Mouse (Mus musculus) forebrain, embryonic 13.5 days (tissue): Measurements from ENCODE around the gene Fam71f1. TPM values are rescaled to one million over a fixed set of nuclear protein-coding genes. Genes with fewer than 3 reads are reported as not detected.

Experiments used
- ATAC-seq: fragments of 200-750 bp; cut with Nextera tagmentation; 2 replicates; pipeline ENCODE4 v1.8.0; 2017
- H3K27ac ChIP-seq: fragments of 300-500 bp; sonication (generic); 2 replicates; pipeline ENCODE4 v1.5.1; 2015; ENCODE audit warnings: inconsistent platforms, mild to moderate bottlenecking, moderate library complexity
- H3K27me3 ChIP-seq: fragments of 300-500 bp; sonication (generic); 2 replicates; pipeline ENCODE4 v1.6.1; 2015; ENCODE audit warnings: mild to moderate bottlenecking, inconsistent platforms
- H3K36me3 ChIP-seq: fragments of 300-500 bp; sonication (generic); 2 replicates; pipeline ENCODE4 v1.6.1; 2015; ENCODE audit warnings: mild to moderate bottlenecking, inconsistent platforms; ENCODE audit not compliant: poor library complexity, severe bottlenecking
- H3K4me1 ChIP-seq: fragments of 300-500 bp; sonication (generic); 2 replicates; pipeline ENCODE4 v1.6.1; 2015; ENCODE audit warnings: inconsistent platforms
- H3K4me2 ChIP-seq: fragments of 300-500 bp; sonication (generic); 2 replicates; pipeline ENCODE4 v1.6.1; 2015; ENCODE audit warnings: inconsistent platforms, mild to moderate bottlenecking, moderate library complexity
- H3K4me3 ChIP-seq: fragments of 300-500 bp; sonication (generic); 2 replicates; pipeline ENCODE4 v1.5.1; 2015; ENCODE audit warnings: mild to moderate bottlenecking, inconsistent platforms
- H3K9ac ChIP-seq: fragments of 300-500 bp; sonication (generic); 2 replicates; pipeline ENCODE4 v1.6.1; 2015; ENCODE audit warnings: mild to moderate bottlenecking, inconsistent platforms
- H3K9me3 ChIP-seq: fragments of 300-500 bp; sonication (generic); replicated peaks from 2 replicates; pipeline ENCODE4 v1.6.1; 2016; ENCODE audit warnings: inconsistent platforms
- WGBS: fragments of 180-500 bp; shearing (Covaris S2); methylation state at CpG from one replicate; pipeline ENCODE4 v1.1.7; 2015; 5-methylcytosine and 5-hydroxymethylcytosine counted together
- polyA plus RNA-seq: library from polyadenylated mRNA; unstranded; fragments of >200 nt; fragmentation: Nextera tagmentation; extraction: Ambion mirVana; gene quantifications from 2 replicates; pipeline ENCODE4 v1.2.1, GENCODE M21; 2015

Gene Fam71f1
- polyA plus RNA-seq = not detected in 2 replicates

DNA sequence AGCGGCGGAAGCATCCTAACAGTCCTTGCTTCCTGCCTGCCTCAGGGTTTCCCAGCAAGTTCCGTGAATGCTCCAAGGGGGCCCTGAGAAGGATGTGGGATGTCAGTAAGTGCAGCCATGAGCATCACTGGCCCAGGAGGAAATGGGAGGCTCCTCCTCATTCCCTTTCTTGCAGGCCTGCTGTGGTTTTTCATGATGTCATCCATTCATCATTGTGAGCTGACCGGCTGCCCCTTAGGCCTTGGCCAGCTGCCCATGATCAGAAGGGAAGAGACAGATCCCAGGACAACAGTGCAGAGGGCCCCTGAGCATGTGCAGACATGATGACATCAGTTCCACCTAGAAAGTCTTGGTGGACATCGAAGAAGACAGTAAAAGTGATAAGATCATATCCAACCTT, at the start of gene Fam71f1:
TSS of gene Fam71f1 (plus strand) at position 262 of the 400 bp plus-strand sequence.
- Histone ChIP-seq H3K9me3 (no peaks in the 10 kb centered on the region), H3K27ac (no peak within 1 kb of the TSS), H3K9ac (no peak within 1 kb of the TSS), H3K4me1 (no peaks in the 10 kb centered on the region), H3K4me3 (no peak within 1 kb of the TSS), H3K27me3 (no peaks in the 10 kb centered on the region), H3K4me2 (no peak within 1 kb of the TSS), H3K36me3 (no peaks in the 10 kb centered on the region)
- 62% methylated on average over 3 of the region's 5 CpGs for WGBS
- ATAC-seq = no peak

DNA sequence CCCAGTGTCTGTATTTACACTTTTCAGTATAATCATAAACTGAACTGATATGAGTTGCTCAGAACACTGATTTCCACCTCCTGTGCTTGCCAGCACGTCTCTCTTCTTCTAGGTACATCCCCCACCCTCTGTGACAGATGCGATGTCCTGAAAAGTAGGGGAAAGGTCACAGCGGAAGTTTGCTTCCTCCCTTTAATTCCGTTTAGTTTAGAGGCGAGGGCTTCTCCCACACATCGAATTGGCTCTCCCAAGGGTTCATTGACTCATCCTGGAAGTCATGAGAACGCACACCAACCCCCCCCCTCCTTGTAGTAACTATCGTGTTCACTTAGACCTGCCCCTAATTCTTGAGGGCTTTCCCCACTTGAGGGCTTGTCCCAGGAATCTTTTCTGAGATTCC, 48.0 kb upstream of the Fam71f1 start:
- H3K27me3 ChIP-seq = peaks cover 4% of the 10 kb centered on the region; the same call in 1 of the 2 replicates
- H3K4me3 ChIP-seq = no peak overlapping the region
- 21% methylated on average over 8 of the region's 8 CpGs for WGBS
- peaks cover 13% of the 10 kb centered on the region for H3K36me3 ChIP-seq
- no peak for ATAC-seq
- no peak overlapping the region for H3K27ac ChIP-seq
- H3K4me1 ChIP-seq = peaks cover 14% of the 10 kb centered on the region
- H3K9me3 ChIP-seq = no peaks in the 10 kb centered on the region
- H3K4me2 ChIP-seq = no peak overlapping the region
- no peak overlapping the region for H3K9ac ChIP-seq

DNA sequence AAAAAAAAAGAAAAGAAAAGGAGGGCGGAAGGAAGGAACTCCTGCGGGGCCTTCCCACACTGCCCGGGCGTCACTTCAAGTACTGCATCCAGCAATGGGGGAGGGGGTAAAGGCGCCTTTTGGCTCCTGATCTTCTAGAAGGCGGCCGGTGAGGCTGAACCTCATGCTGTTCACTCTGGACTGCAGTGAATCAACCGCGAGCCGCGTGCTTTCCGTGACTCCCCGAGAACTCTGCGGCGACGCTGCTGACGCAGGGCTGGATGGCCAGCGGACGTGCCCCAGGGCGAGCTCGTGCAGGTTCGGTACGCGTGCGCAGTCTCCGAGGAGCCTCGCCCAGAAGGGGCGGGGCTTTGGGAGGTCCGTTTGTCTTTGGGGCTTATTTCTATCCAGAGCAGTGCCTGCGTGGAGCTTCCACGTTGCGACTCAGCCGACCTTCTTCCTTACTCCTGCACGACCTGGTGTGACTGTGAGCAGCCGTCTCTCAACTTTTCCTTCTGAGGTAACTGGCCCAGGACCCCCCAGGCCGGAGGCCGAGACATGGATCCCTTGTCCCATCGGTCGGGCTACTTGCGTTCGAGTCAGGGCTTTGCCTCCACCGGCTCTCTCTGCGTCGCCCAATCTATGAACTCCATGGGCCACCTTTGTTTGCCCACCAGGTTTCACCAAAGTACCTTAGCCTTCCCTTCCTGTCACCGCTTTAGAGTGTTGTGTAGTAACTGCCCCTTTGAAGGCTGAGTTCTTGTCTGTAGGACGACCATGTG, 46.4 kb upstream of the Fam71f1 start, which contains the start of gene Hilpda:
TSS of gene Hilpda (plus strand) at position 177 of the 761 bp plus-strand sequence.
- Histone ChIP-seq H3K27ac (no peak within 1 kb of the TSS), H3K4me3 (peak within 1 kb of the TSS; percentile 62), H3K4me2 (peak within 1 kb of the TSS; percentile 63), H3K36me3 (peaks cover 16% of the 10 kb centered on the region), H3K9me3 (no peaks in the 10 kb centered on the region), H3K9ac (peak within 1 kb of the TSS; percentile 78), H3K27me3 (peaks cover 4% of the 10 kb centered on the region; the same call in 1 of the 2 replicates), H3K4me1 (peaks cover 20% of the 10 kb centered on the region)
- peak; percentile 99 for ATAC-seq
- under 1% methylated on average over 46 of the region's 46 CpGs for WGBS

DNA sequence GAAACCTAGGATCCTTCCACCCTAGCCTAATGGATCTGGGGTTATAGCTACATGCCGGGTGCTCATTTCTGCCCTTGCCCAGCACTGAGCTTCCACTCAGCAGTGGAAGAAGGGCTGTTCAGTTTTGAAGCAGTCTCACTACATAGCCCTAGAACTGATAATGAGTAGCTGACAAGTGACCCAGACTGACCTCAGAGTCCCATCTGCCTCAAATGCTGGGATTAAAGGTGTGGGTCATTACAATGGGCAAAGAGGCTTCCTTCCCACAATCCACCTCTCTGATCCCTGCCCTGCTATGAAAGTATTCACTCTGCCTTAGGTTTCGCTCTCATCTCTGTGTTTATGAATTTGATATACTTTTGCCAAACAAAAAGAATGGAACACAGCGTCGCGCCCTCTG, 42.2 kb upstream of the Fam71f1 start:
- Histone ChIP-seq H3K9me3 (no peaks in the 10 kb centered on the region), H3K27me3 (no peaks in the 10 kb centered on the region), H3K4me3 (no peak overlapping the region), H3K27ac (no peak overlapping the region), H3K4me2 (no peak overlapping the region; the same call in 1 of the 2 replicates), H3K9ac (peak overlapping the region; percentile 34; the same call in 1 of the 2 replicates), H3K36me3 (peaks cover 16% of the 10 kb centered on the region), H3K4me1 (peaks cover 24% of the 10 kb centered on the region)
- no peak for ATAC-seq
- 91% methylated on average over 5 of the region's 5 CpGs for WGBS

DNA sequence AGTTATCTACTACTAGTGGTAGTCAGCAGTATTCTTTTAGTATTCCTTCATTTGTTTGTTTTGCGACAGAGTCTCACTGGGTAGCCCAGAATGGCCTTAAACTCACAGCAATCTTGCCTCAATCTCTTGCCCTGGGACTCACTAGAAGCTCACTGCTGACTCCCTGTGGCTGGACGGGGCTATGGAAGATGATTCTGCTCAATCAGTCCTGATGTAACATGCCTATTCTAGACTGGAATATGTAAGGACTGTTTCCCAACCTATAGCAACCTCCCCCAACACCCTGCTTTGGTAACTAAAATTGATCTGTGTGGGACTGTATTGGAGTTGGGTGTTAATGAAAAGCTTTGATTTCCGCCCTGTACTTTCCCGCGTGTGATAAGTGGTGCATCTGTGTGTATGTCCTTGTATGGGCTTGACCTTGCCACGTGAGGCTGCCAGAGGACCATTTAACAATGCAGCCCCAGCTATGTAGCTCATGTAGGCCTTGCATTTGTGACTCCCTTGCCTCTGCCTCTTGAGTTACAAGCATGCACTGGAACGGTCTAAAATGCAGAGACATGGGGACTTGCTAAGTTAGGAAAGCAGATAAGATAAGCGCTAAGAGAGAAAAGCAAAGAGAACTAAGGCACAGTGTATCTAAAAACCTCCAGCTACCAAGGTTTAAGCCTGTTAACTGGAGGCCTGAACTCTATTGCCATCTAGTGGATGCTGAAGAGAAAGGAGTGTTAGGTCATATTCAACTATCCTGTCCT, 40.2 kb upstream of the Fam71f1 start:
- H3K4me2 ChIP-seq = no peak overlapping the region
- no peak overlapping the region for H3K9ac ChIP-seq
- no peaks in the 10 kb centered on the region for H3K27me3 ChIP-seq
- no peak overlapping the region for H3K4me3 ChIP-seq
- no peaks in the 10 kb centered on the region for H3K9me3 ChIP-seq
- ATAC-seq = peak; percentile 65
- peaks cover 16% of the 10 kb centered on the region for H3K36me3 ChIP-seq
- WGBS = 32% methylated on average over 8 of the region's 8 CpGs
- H3K4me1 ChIP-seq = peaks cover 16% of the 10 kb centered on the region
- no peak overlapping the region for H3K27ac ChIP-seq

DNA sequence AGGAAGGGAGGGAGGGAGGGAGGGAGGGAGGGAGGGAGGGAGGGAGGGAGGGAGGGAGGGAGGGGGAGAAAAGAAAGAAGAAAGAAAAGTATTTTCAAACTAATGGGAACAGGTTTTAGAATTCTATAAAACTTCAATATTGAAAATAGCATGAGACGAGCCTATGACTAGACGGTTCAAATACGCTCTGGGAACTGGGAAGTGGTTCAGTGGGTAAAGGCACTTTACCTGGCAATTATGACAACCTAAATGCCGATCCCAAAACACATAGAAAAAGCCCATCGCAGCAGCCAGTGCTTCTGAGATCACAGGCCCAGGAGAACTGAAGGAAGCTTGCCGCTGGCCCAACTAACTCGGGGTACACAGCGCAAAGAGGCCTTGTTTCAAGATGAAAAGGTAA, 39.6 kb upstream of the Fam71f1 start, which contains the start of gene Fam71f2:
TSS of gene Fam71f2 (plus strand) at position 301 of the 400 bp plus-strand sequence.
- Histone ChIP-seq H3K4me3 (no peak within 1 kb of the TSS), H3K36me3 (peaks cover 16% of the 10 kb centered on the region), H3K9ac (no peak within 1 kb of the TSS), H3K27me3 (no peaks in the 10 kb centered on the region), H3K4me2 (no peak within 1 kb of the TSS), H3K4me1 (peaks cover 10% of the 10 kb centered on the region; the same call in 1 of the 2 replicates), H3K9me3 (no peaks in the 10 kb centered on the region), H3K27ac (no peak within 1 kb of the TSS)
- ATAC-seq = no peak
- WGBS = 86% methylated on average over 8 of the region's 8 CpGs

DNA sequence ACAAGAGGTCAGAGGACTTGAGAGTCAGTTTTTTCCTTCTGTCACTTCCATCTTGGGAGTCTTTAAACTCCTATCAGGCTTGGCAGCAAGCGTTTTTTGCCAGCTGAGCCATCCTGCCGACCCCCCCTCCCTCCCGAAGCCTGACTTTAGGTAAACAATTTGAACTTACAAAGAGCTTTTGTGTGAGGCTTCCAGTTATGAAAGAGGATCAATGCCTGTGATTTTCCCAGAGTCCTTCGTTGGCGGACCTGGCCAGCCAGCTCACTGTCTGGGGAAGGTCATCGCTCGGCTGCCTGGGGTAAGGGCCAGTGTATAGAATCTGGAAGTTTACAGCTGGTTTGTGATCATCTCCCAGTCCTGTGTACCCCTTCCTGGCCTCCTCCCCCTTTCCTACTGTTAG, 38.3 kb upstream of the Fam71f1 start:
- H3K9me3 ChIP-seq = no peaks in the 10 kb centered on the region
- H3K4me2 ChIP-seq = no peak overlapping the region
- H3K9ac ChIP-seq = 0 out of 2 replicates have a peak overlapping the region, but pooled peaks have one; percentile 1
- H3K4me1 ChIP-seq = peaks cover 9% of the 10 kb centered on the region; the same call in 1 of the 2 replicates
- WGBS = 17% methylated on average over 7 of the region's 7 CpGs
- no peak for ATAC-seq
- no peaks in the 10 kb centered on the region for H3K27me3 ChIP-seq
- peaks cover 4% of the 10 kb centered on the region; the same call in 1 of the 2 replicates for H3K36me3 ChIP-seq
- H3K4me3 ChIP-seq = no peak overlapping the region
- H3K27ac ChIP-seq = no peak overlapping the region

DNA sequence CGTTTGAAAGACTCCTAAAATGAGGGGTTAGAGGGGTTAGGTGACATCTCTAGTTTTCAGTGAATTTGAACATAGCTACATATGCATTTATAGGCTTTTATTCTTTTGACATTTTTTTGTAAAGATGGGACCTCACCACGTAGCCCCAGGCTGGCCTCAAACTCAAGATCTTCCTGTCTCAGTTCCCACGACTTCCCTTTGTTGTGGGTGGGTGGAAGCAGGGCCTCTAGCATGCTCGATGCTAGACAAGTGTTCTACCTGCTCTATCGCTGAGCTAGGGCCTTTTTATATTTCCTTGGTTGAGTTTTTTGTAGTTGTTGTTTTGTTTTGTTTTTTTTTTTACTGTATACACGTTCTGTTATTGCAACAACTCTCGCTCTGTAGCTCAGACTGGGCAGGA, 32.1 kb upstream of the Fam71f1 start:
- WGBS = 74% methylated on average over 7 of the region's 7 CpGs

DNA sequence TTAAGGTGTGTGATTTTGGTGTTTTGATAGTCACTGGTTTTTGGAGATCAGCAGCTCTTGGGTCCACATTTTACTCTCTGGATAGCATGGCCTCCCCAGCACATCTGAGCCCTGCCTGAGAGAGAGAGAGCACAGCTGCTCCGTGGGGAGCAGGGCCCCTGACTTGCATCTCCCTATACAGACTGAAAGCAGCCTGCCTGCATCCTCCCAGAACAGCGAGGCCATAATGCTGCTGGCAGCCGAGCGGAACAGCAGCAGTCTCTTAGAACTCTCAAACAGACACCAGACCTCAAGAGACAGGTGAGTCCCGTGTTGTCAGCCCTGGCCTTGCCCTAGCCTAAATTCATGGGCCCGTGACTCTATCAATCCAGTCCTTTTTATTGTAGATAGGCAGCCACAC, 31.5 kb upstream of the Fam71f1 start:
- ATAC-seq = no peak
- 31% methylated on average over 6 of the region's 6 CpGs for WGBS
- H3K36me3 ChIP-seq = no peaks in the 10 kb centered on the region
- H3K9me3 ChIP-seq = no peaks in the 10 kb centered on the region
- no peak overlapping the region for H3K27ac ChIP-seq
- H3K4me2 ChIP-seq = no peak overlapping the region
- no peak overlapping the region for H3K9ac ChIP-seq
- H3K4me3 ChIP-seq = no peak overlapping the region
- no peaks in the 10 kb centered on the region for H3K4me1 ChIP-seq
- H3K27me3 ChIP-seq = no peaks in the 10 kb centered on the region

More for the DNA sequence above, 32.1 kb upstream of the Fam71f1 start:
- H3K27ac ChIP-seq = no peak overlapping the region
- no peak overlapping the region for H3K4me3 ChIP-seq
- no peaks in the 10 kb centered on the region for H3K27me3 ChIP-seq
- no peaks in the 10 kb centered on the region for H3K4me1 ChIP-seq
- no peaks in the 10 kb centered on the region for H3K36me3 ChIP-seq
- no peak for ATAC-seq
- no peak overlapping the region for H3K9ac ChIP-seq
- no peak overlapping the region for H3K4me2 ChIP-seq
- H3K9me3 ChIP-seq = no peaks in the 10 kb centered on the region

DNA sequence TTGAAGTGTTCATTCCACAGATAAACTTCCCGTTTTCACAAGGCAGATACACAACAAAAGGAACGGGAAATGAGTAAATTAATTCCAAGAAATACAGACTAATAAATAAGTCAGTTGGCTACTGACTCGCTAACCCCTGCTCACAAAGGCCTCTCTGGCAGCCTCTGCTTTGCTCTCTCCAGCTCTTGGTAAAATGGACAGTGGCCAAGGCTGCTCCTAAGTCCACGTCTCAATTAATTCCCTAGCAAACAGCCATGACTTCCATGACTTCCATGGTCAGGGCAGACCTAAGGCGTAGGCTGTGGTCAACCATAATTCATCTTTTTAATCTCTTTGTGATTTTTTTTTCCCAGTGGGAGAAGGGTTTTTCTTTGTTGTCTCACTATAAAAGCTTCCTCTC, 31.0 kb upstream of the Fam71f1 start:
- Histone ChIP-seq H3K4me1 (no peaks in the 10 kb centered on the region), H3K9ac (no peak overlapping the region), H3K4me2 (no peak overlapping the region), H3K4me3 (no peak overlapping the region), H3K27me3 (no peaks in the 10 kb centered on the region), H3K27ac (no peak overlapping the region), H3K36me3 (no peaks in the 10 kb centered on the region), H3K9me3 (no peaks in the 10 kb centered on the region)
- no peak for ATAC-seq
- 60% methylated on average over 5 of the region's 5 CpGs for WGBS

DNA sequence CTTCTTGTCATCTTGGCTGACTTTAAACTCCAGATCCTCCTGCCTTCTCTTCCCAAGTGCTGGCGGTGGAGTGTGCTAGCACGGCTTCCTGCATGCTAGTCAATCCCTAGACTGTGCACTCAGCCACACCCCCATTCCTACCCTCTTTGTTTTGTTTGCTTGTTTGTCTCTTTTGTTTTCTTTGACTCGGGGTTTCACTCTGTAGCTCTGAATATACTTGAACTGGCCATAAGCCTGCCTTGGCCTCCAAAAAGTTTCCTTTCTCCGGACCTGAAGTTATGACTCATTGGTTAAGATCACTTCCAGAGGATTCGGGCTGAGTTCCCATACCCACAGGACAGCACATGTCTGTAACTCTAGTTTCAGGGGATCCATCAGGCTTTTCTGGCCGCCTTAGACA, 30.3 kb upstream of the Fam71f1 start:
- WGBS = 62% methylated on average over 6 of the region's 6 CpGs

DNA sequence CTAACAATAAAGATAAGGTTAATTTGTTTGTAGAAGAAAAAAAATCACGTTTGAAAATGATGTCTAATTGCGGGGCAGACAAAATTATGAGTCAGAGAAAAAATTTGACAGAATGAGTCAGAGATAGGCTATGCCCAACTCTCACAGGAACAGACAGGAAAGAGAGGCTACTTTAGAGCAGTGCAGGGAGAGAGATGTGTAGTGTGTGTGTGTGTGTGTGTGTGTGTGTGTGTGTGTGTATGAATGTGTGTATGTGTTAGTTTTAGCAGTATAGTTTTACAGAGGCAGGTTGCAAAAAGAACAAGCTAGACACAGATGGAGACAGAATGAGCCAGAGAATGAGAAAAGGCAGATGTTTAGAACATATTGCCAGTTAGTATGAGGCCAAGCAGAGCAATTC, 19.8 kb upstream of the Fam71f1 start:
- Histone ChIP-seq H3K36me3 (no peaks in the 10 kb centered on the region), H3K4me3 (no peak overlapping the region), H3K27me3 (no peaks in the 10 kb centered on the region), H3K4me2 (no peak overlapping the region), H3K9me3 (no peaks in the 10 kb centered on the region), H3K9ac (no peak overlapping the region), H3K4me1 (no peaks in the 10 kb centered on the region), H3K27ac (no peak overlapping the region)
- 73% methylated on average over 2 of the region's 2 CpGs for WGBS
- ATAC-seq = no peak

More for the DNA sequence above, 30.3 kb upstream of the Fam71f1 start:
- Histone ChIP-seq H3K4me1 (no peaks in the 10 kb centered on the region), H3K36me3 (no peaks in the 10 kb centered on the region), H3K9me3 (no peaks in the 10 kb centered on the region), H3K4me2 (no peak overlapping the region), H3K27me3 (no peaks in the 10 kb centered on the region), H3K9ac (no peak overlapping the region), H3K27ac (no peak overlapping the region), H3K4me3 (no peak overlapping the region)
- ATAC-seq = no peak
